Mouse (Mus musculus) heart, adult 2 months (tissue): ENCODE results near the gene Cyp46a1. TPM values are rescaled to one million over a fixed set of nuclear protein-coding genes. Genes with fewer than 3 reads are reported as not detected.

Source experiments
- DNase-seq, 2 experiments: peaks; one replicate each; pipeline ENCODE4 v3.0.0; 2021
- H3K27ac ChIP-seq: fragments of 200-600 bp; 2 replicates; pipeline ENCODE4 v1.8.1; 2022
- H3K27me3 ChIP-seq: fragments of 200-500 bp; 2 replicates; pipeline ENCODE4 v1.6.1; 2012; ENCODE audit warnings: mild to moderate bottlenecking, low read length, inconsistent platforms, mixed read lengths; ENCODE audit not compliant: control insufficient read depth, insufficient read depth
- H3K36me3 ChIP-seq: fragments of 200-500 bp; 2 replicates; pipeline ENCODE4 v1.6.1; 2012; ENCODE audit warnings: low read length, inconsistent platforms; ENCODE audit not compliant: control insufficient read depth, insufficient read depth
- H3K4me1 ChIP-seq: fragments of 200-500 bp; 2 replicates; pipeline ENCODE4 v1.6.1; 2011; ENCODE audit warnings: low read length; ENCODE audit not compliant: control insufficient read depth, insufficient read depth
- H3K4me3 ChIP-seq: fragments of 200-600 bp; 2 replicates; pipeline ENCODE4 v1.8.1; 2022
- H3K79me2 ChIP-seq: fragments of 200-500 bp; replicated peaks from 2 replicates; pipeline ENCODE4 v1.6.1; 2012; ENCODE audit warnings: mild to moderate bottlenecking, inconsistent platforms, low read length, moderate library complexity, mixed read lengths; ENCODE audit not compliant: control insufficient read depth, insufficient read depth
- H3K9ac ChIP-seq: fragments of 200-500 bp; 2 replicates; pipeline ENCODE4 v1.6.1; 2012; ENCODE audit warnings: low read depth, mild to moderate bottlenecking, control low read depth, inconsistent platforms, low read length, mixed read lengths
- CTCF ChIP-seq: fragments of 200-600 bp; IDR thresholded peaks from 2 replicates; pipeline ENCODE4 v1.8.1; 2022; ENCODE audit warnings: antibody characterized with exemption, mild to moderate bottlenecking, moderate library complexity
- EP300 ChIP-seq: fragments of 200-500 bp; IDR thresholded peaks from 2 replicates; pipeline ENCODE4 v1.6.1; 2011; ENCODE audit warnings: low read depth, low read length, control low read depth; ENCODE audit not compliant: insufficient read depth
- POLR2A ChIP-seq: fragments of 200-500 bp; IDR thresholded peaks from 2 replicates; pipeline ENCODE4 v1.6.1; 2011; ENCODE audit warnings: mild to moderate bottlenecking, low read depth, low read length, control low read depth; ENCODE audit not compliant: insufficient read depth
- WGBS: fragments of 180-500 bp; shearing (Covaris S2); methylation state at CpG from one replicate; pipeline ENCODE4 v1.1.7; 2018; 5-methylcytosine and 5-hydroxymethylcytosine counted together
- intact Hi-C: fragments of 180-260 bp; cut with DNase I; formaldehyde crosslinking; loops from one replicate; pipeline ENCODE4 v1.15.1; 2025
- polyA plus RNA-seq: library from polyadenylated mRNA; depleted of rRNA; stranded (reverse); fragments of >200 nt; gene quantifications from 2 replicates; pipeline ENCODE4 v1.2.3, GENCODE M21; 2012
- total RNA-seq, 2 experiments: library from RNA; stranded (reverse); gene quantifications; 2 replicates each; pipeline ENCODE4 v1.2.3; 2021

The Cyp46a1 gene
- total and polyA plus RNA-seq, 3 experiments, result 0.41 to 1.3 (median 0.47) TPM

GRCm38 (mm10) chr12:108288127-108288880 is 45.9 kb upstream of the Cyp46a1 start:
- Histone ChIP-seq H3K4me3 (no peak overlapping the region), H3K79me2 (no peaks in the 10 kb centered on the region), H3K27ac (no peak overlapping the region), H3K4me1 (peaks cover 3% of the 10 kb centered on the region), H3K9ac (no peak overlapping the region), H3K27me3 (no peaks in the 10 kb centered on the region), H3K36me3 (no peaks in the 10 kb centered on the region)
- 78% methylated on average over 19 of the region's 19 CpGs for WGBS
- no peak for DNase-seq
- no peak for TF ChIP-seq EP300
- TF ChIP-seq POLR2A, result no peak
- TF ChIP-seq CTCF, result no peak
- intact Hi-C loops, result no loop called here

GRCm38 (mm10) chr12:108292419-108292818 is 41.8 kb upstream of the Cyp46a1 start:
- intact Hi-C loops, result no loop called here
- Histone ChIP-seq H3K4me1 (peaks cover 2% of the 10 kb centered on the region; the same call in 1 of the 2 replicates), H3K9ac (no peak overlapping the region), H3K36me3 (no peaks in the 10 kb centered on the region), H3K79me2 (no peaks in the 10 kb centered on the region), H3K4me3 (no peak overlapping the region), H3K27ac (no peak overlapping the region), H3K27me3 (no peaks in the 10 kb centered on the region)
- TF ChIP-seq POLR2A (no peak), CTCF (no peak), EP300 (no peak)
- no peak for DNase-seq
- WGBS, result 31% methylated on average over 9 of the region's 9 CpGs

DNA sequence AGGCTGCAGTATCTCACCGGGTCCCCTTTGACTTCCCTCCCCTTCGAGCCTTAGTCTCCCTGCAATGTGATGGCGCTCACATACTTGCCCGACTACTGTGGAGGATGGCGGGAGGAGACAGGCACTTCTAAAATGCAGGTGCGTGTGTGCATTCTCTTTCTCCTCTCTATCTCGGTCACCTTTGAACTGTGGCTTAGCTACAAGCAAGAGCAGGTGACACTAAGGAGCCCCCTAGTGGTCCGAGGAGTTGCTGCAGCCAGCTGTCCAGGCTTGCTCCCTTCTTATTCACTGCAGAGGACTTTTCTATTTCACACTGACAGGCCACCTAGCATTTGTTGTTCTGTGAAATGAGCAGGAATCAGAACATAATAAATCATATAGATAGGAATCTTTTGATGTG is 41.2 kb upstream of the Cyp46a1 start:
- TF ChIP-seq CTCF, result no peak; the same call in 1 of the 2 replicates
- peak; percentile 90 for TF ChIP-seq EP300
- no peak for TF ChIP-seq POLR2A
- Histone ChIP-seq H3K27me3 (no peaks in the 10 kb centered on the region), H3K9ac (no peak overlapping the region), H3K4me1 (peaks cover 2% of the 10 kb centered on the region; the same call in 1 of the 2 replicates), H3K36me3 (no peaks in the 10 kb centered on the region), H3K27ac (no peak overlapping the region), H3K4me3 (no peak overlapping the region), H3K79me2 (no peaks in the 10 kb centered on the region)
- intact Hi-C loops, result loop anchor here (1.0 kb wide), 2 partner anchors 76 to 84 kb away; no protein-coding TSS in a partner anchor
- peak; percentile 62 to 81 for DNase-seq
- 7% methylated on average over 8 of the region's 8 CpGs for WGBS

GRCm38 (mm10) chr12:108294620-108295019 is 39.6 kb upstream of the Cyp46a1 start:
- TF ChIP-seq EP300 (no peak), CTCF (no peak)
- Histone ChIP-seq H3K4me1 (peaks cover 2% of the 10 kb centered on the region; the same call in 1 of the 2 replicates), H3K27ac (no peak overlapping the region), H3K79me2 (no peaks in the 10 kb centered on the region), H3K4me3 (no peak overlapping the region), H3K36me3 (no peaks in the 10 kb centered on the region), H3K27me3 (no peaks in the 10 kb centered on the region), H3K9ac (no peak overlapping the region)
- no peak for DNase-seq
- 71% methylated on average over 3 of the region's 3 CpGs for WGBS
- intact Hi-C loops, result no loop called here

DNA sequence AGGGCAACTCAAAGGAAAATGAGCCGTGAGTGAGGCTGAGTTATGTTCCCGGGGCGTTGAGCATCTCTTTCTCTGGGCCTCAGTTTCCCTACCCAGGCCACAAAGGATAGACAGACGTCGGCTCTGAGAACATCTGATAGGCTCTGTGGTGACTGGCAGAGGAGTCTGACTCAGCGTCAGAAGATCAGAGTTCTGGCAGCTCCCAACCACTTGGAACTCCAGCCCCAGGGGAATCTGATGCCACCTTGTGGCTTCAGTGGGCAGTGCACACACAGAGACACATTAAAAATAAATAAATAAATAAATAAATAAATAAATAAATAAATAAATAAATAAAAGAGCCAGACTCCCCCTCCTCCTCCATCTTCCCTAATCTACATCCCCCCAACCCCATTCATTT is 37.1 kb upstream of the Cyp46a1 start:
- no peak for DNase-seq
- 68% methylated on average over 6 of the region's 6 CpGs for WGBS
- intact Hi-C loops, result no loop called here

GRCm38 (mm10) chr12:108301006-108301405 is 33.2 kb upstream of the Cyp46a1 start:
- H3K27ac ChIP-seq, result no peak overlapping the region
- intact Hi-C loops, result no loop called here
- H3K4me1 ChIP-seq, result peaks cover 3% of the 10 kb centered on the region; the same call in 1 of the 2 replicates
- no peak overlapping the region for H3K9ac ChIP-seq
- TF ChIP-seq CTCF, result no peak
- no peak for TF ChIP-seq POLR2A
- TF ChIP-seq EP300, result no peak
- WGBS, result 50% methylated on average over 6 of the region's 6 CpGs
- H3K4me3 ChIP-seq, result no peak overlapping the region
- no peak for DNase-seq
- no peaks in the 10 kb centered on the region for H3K36me3 ChIP-seq
- no peaks in the 10 kb centered on the region for H3K79me2 ChIP-seq
- no peaks in the 10 kb centered on the region for H3K27me3 ChIP-seq

More for the DNA sequence above, 37.1 kb upstream of the Cyp46a1 start:
- no peak overlapping the region for H3K4me3 ChIP-seq
- no peak overlapping the region for H3K9ac ChIP-seq
- peaks cover 2% of the 10 kb centered on the region; the same call in 1 of the 2 replicates for H3K4me1 ChIP-seq
- TF ChIP-seq EP300, result no peak
- TF ChIP-seq CTCF, result peak; percentile 63
- TF ChIP-seq POLR2A, result no peak
- no peaks in the 10 kb centered on the region for H3K27me3 ChIP-seq
- H3K36me3 ChIP-seq, result no peaks in the 10 kb centered on the region
- H3K79me2 ChIP-seq, result no peaks in the 10 kb centered on the region
- no peak overlapping the region for H3K27ac ChIP-seq
